Mouse (Mus musculus): ENCODE measurements at regions not wholly inside any gene's neighbourhood (a gene's known extent, or its start where the extent isn't known, plus 50 kb on each side); places are given as distances from the start of the nearest gene placed in this dataset.
"Not testable (repeated sequence)": the region's sequence is repeated elsewhere in the genome, so short reads cannot be mapped to it uniquely, and the experiment has no call there.

GRCm38 (mm10) chr14:17058438-17058837 lies 239.5 kb upstream of the Rarb start:
- no peak for DNase-seq (ENCODE audit: low read depth, low spot score)

- DNase-seq (ENCODE audit: low read depth, low spot score): no peak
Measured at GRCm38 (mm10) chr14:17057355-17057754, 238.4 kb upstream of the Rarb start.

- no peak for DNase-seq (ENCODE audit: low read depth, low spot score)
Measured at GRCm38 (mm10) chr14:17055741-17056140, 236.8 kb upstream of the Rarb start.

GRCm38 (mm10) chr14:17054381-17054780 lies 235.4 kb upstream of the Rarb start:
- no peak for DNase-seq (ENCODE audit: low read depth, low spot score)

GRCm38 (mm10) chr14:17046808-17047207 lies 227.9 kb upstream of the Rarb start:
- no peak for DNase-seq (ENCODE audit: low read depth, low spot score)

GRCm38 (mm10) chr14:17045426-17046132 lies 226.6 kb upstream of the Rarb start:
- no peak for DNase-seq (ENCODE audit: low read depth, low spot score)

- no peak for DNase-seq (ENCODE audit: low read depth, low spot score)
Measured at GRCm38 (mm10) chr14:17020603-17021356, 201.8 kb upstream of the Rarb start.

GRCm38 (mm10) chr14:17012931-17013330 lies 194.0 kb upstream of the Rarb start:
- DNase-seq (ENCODE audit: low read depth, low spot score): no peak

GRCm38 (mm10) chr14:17012200-17012599 lies 193.2 kb upstream of the Rarb start:
- DNase-seq (ENCODE audit: low read depth, low spot score): no peak

GRCm38 (mm10) chr14:17005194-17006018 lies 186.4 kb upstream of the Rarb start:
- no peak for DNase-seq (ENCODE audit: low read depth, low spot score)

- DNase-seq (ENCODE audit: low read depth, low spot score): no peak
Measured at GRCm38 (mm10) chr14:17004714-17005113, 185.8 kb upstream of the Rarb start.

- no peak for DNase-seq (ENCODE audit: low read depth, low spot score)
Measured at GRCm38 (mm10) chr14:16996716-16997115, 177.8 kb upstream of the Rarb start.

- DNase-seq (ENCODE audit: low read depth, low spot score): not testable (repeated sequence)
Measured at GRCm38 (mm10) chr14:16970911-16971310, 152.0 kb upstream of the Rarb start.

- no peak for DNase-seq (ENCODE audit: low read depth, low spot score)
Measured at GRCm38 (mm10) chr14:16964717-16965391, 145.9 kb upstream of the Rarb start.

- DNase-seq (ENCODE audit: low read depth, low spot score): no peak
Measured at GRCm38 (mm10) chr14:16962216-16962826, 143.4 kb upstream of the Rarb start.

- no peak for DNase-seq (ENCODE audit: low read depth, low spot score)
Measured at GRCm38 (mm10) chr14:16957802-16958201, 138.8 kb upstream of the Rarb start.

GRCm38 (mm10) chr14:16954511-16955443 lies 135.8 kb upstream of the Rarb start:
- peak; percentile 3 for DNase-seq (ENCODE audit: low read depth, low spot score)

GRCm38 (mm10) chr14:16948736-16949135 lies 129.8 kb upstream of the Rarb start:
- no peak for DNase-seq (ENCODE audit: low read depth, low spot score)

GRCm38 (mm10) chr14:16944441-16944840 lies 125.5 kb upstream of the Rarb start:
- no peak for DNase-seq (ENCODE audit: low read depth, low spot score)

GRCm38 (mm10) chr14:16943531-16943930 lies 124.6 kb upstream of the Rarb start:
- DNase-seq (ENCODE audit: low read depth, low spot score): no peak

Data from retina, adult 2 months (tissue).